Comparison of ENCODE assay signal across 9 mouse cellular contexts in the genomic region with DNA sequence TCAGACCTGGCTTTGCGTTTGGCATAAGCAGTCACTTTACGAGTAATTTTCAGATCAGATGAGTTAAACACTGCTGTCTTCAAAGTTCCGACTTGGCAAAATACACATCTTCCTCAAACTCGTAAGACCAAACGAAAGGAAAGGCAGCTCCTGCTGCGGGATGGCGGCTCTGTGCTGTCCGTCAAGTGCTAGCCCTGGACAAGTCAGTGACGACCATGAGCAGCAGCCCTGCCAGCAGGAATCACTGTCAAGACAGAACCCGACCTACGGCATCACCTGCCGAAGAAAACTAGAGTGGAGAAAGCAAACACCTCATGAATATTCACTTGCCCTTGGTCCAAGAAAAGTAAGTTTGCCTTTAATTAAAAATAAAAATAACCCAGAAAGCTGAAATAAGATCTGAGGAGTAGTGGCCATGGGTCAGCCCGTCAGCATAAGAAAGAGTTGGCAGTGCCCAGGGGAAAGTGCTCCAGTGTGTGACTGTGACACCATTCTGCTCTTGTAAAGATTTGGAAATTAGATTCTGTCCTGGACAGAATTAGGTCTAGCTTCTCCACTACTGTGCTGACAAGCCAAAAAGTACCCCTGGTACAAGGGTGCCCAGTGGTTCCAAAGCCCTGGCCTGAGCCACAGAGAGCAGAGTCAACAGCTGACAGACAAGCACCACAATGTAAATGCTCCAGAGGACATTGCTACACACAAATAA.
A peak's percentile ranks its signal among the peaks of the same experiment; 100 is the strongest.
DNase-seq lines count a peak whose midpoint lies in the region; ATAC-seq and TF ChIP-seq lines count a peak whose summit lies in the region.
"Had no signal": no experiment of that assay in that cellular context is flagged by ENCODE, and none has a peak within 500 bp of the region (broad histone marks: within the 10 kb centered on the region; RNA-seq: fewer than 3 reads in every experiment).

No protein-coding gene starts in this region.

- H3K9ac ChIP-seq in forebrain, embryonic 12.5 days, result no peak overlapping the region
- no peak overlapping the region for H3K9ac ChIP-seq in kidney, embryonic 15.5 days
- H3K9ac ChIP-seq in ES-E14 (ENCODE audit: insufficient read depth, low read depth, low read length, poor library complexity, severe bottlenecking), result no peak overlapping the region; the same call in 1 of the 2 replicates
- no peak overlapping the region for H3K9ac ChIP-seq in forebrain, postnatal 0 days

- peaks cover 24% of the 10 kb centered on the region for H3K36me3 ChIP-seq in forebrain, embryonic 10.5 days (replicated peaks)
- no peaks in the 10 kb centered on the region for H3K36me3 ChIP-seq in forebrain, embryonic 12.5 days (replicated peaks)
- H3K36me3 ChIP-seq in kidney, embryonic 15.5 days, result peaks cover 12% of the 10 kb centered on the region
- peaks cover 12% of the 10 kb centered on the region; the same call in 1 of the 2 replicates for H3K36me3 ChIP-seq in ES-E14 (ENCODE audit: control insufficient read depth, insufficient read depth, low read length, poor library complexity, severe bottlenecking)
- no peaks in the 10 kb centered on the region; the same call in 1 of the 2 replicates for H3K36me3 ChIP-seq in forebrain, postnatal 0 days (ENCODE audit: insufficient read depth)

- peak overlapping the region; percentile 79 for H3K27ac ChIP-seq in forebrain, embryonic 10.5 days
- no peak overlapping the region for H3K27ac ChIP-seq in forebrain, embryonic 12.5 days
- 0 out of 2 replicates have a peak overlapping the region, but pooled peaks have one; percentile 92 for H3K27ac ChIP-seq in kidney, embryonic 15.5 days
- peak overlapping the region; percentile 52; the same call in 1 of the 2 replicates for H3K27ac ChIP-seq in ES-E14 (ENCODE audit: insufficient read depth, low read depth, low read length, poor library complexity, severe bottlenecking)
- 0 out of 2 replicates have a peak overlapping the region, but pooled peaks have one; percentile 15 for H3K27ac ChIP-seq in forebrain, postnatal 0 days (ENCODE audit: low read depth, low read length)

- DNase-seq in forebrain, embryonic 10.5 days (ENCODE audit: extremely low spot score, low spot score), result no peak
- DNase-seq in kidney, postnatal 14 days, result no peak
- no peak for DNase-seq in ES-E14 (ENCODE audit: low read depth, low spot score)
- DNase-seq in forebrain, postnatal 0 days, result no peak
- DNase-seq in adrenal gland, adult 18-20 months (ENCODE audit: low spot score in 2 of 2), result no peak
- DNase-seq in testis, postnatal 14 days (ENCODE audit: low spot score), result no peak
- DNase-seq: thymus, postnatal 14 days had no signal

- no peak overlapping the region for H3K4me2 ChIP-seq in forebrain, embryonic 12.5 days
- H3K4me2 ChIP-seq in kidney, embryonic 15.5 days, result no peak overlapping the region
- no peak overlapping the region for H3K4me2 ChIP-seq in forebrain, postnatal 0 days (ENCODE audit: low read depth)

- peaks cover 48% of the 10 kb centered on the region for H3K4me1 ChIP-seq in forebrain, embryonic 10.5 days
- peaks cover 39% of the 10 kb centered on the region for H3K4me1 ChIP-seq in forebrain, embryonic 12.5 days
- H3K4me1 ChIP-seq in kidney, embryonic 15.5 days, result peaks cover 51% of the 10 kb centered on the region
- peaks cover 7 to 9% of the 10 kb centered on the region in 2 experiments for H3K4me1 ChIP-seq in ES-E14 (ENCODE audit: control insufficient read depth in 2 of 2, insufficient read depth in 2 of 2, low read length in 2 of 2, poor library complexity in 1 of 2)
- peaks cover 12% of the 10 kb centered on the region for H3K4me1 ChIP-seq in forebrain, postnatal 0 days (ENCODE audit: insufficient read depth)

- TF ChIP-seq CTCF in forebrain, postnatal 0 days (IDR thresholded peaks at IDR 0.05; ENCODE audit: low read depth), result no peak

- H3K9me3 ChIP-seq in forebrain, embryonic 10.5 days, result no peaks in the 10 kb centered on the region
- no peaks in the 10 kb centered on the region for H3K9me3 ChIP-seq in forebrain, embryonic 12.5 days
- H3K9me3 ChIP-seq in kidney, embryonic 15.5 days (replicated peaks), result no peaks in the 10 kb centered on the region
- H3K9me3 ChIP-seq in ES-E14 (ENCODE audit: control insufficient read depth, insufficient read depth, low read depth, low read length), result no peaks in the 10 kb centered on the region
- H3K9me3 ChIP-seq in forebrain, postnatal 0 days (ENCODE audit: low read length), result no peaks in the 10 kb centered on the region

- no peak for ATAC-seq in forebrain, embryonic 12.5 days (ENCODE audit: low FRiP score)
- ATAC-seq in kidney, embryonic 15.5 days (replicated peaks; ENCODE audit: low FRiP score), result no peak
- ATAC-seq in forebrain, postnatal 0 days, result peak; percentile 42; the same call in 1 of the 2 replicates

- no peaks in the 10 kb centered on the region for H3K27me3 ChIP-seq in forebrain, embryonic 10.5 days (ENCODE audit: poor library complexity, severe bottlenecking)
- H3K27me3 ChIP-seq in forebrain, embryonic 12.5 days, result no peaks in the 10 kb centered on the region
- H3K27me3 ChIP-seq in kidney, embryonic 15.5 days, result no peaks in the 10 kb centered on the region
- H3K27me3 ChIP-seq in forebrain, postnatal 0 days (ENCODE audit: insufficient read depth, low read length), result no peaks in the 10 kb centered on the region

- in situ Hi-C loops in ES-E14 (cut with MboI; ENCODE audit: low sequenced_read_pairs in 2 of 2, unreplicated experiment in 2 of 2), result no loop called here

- WGBS in forebrain, embryonic 10.5 days, result 91% methylated on average over 13 of the region's 13 CpGs
- WGBS in forebrain, embryonic 12.5 days, result 75% methylated on average over 13 of the region's 13 CpGs
- WGBS in kidney, embryonic 15.5 days, result 74% methylated on average over 13 of the region's 13 CpGs
- WGBS in forebrain, postnatal 0 days, result 37% methylated on average over 13 of the region's 13 CpGs

- no peak overlapping the region for H3K4me3 ChIP-seq in forebrain, embryonic 10.5 days
- H3K4me3 ChIP-seq in forebrain, embryonic 12.5 days (replicated peaks), result no peak overlapping the region
- no peak overlapping the region for H3K4me3 ChIP-seq in kidney, embryonic 15.5 days (replicated peaks)
- H3K4me3 ChIP-seq in ES-E14 (ENCODE audit: insufficient read depth in 1 of 2, low read depth in 1 of 2, low read length in 2 of 2, poor library complexity in 1 of 2, severe bottlenecking in 1 of 2), result no peak overlapping the region
- no peak overlapping the region for H3K4me3 ChIP-seq in forebrain, postnatal 0 days (ENCODE audit: low read depth, low read length)

TF ChIP-seq in ES-E14, 5 proteins besides CTCF, POLR2A, EP300 and RAD21:
- TF ChIP-seq ZC3H11A (IDR thresholded peaks at IDR 0.05; ENCODE audit: borderline replicate concordance, low read depth, low read length) (no peak), CHD2 (IDR thresholded peaks at IDR 0.05; ENCODE audit: low read depth, low read length) (no peak)
TF ChIP-seq in ES-E14: peak in this region for 0.
